Mouse (Mus musculus) cortical plate, adult 2 months (tissue): Measurements from ENCODE around the gene Frs3.

ENCODE experiments used
- CTCF ChIP-seq: fragments of 200-500 bp; IDR thresholded peaks from 2 replicates; pipeline ENCODE4 v1.5.1; 2011; ENCODE audit warnings: mild to moderate bottlenecking, control low read depth, low read length; ENCODE audit not compliant: insufficient read depth; ENCODE audit errors: extremely low read depth
- POLR2A ChIP-seq: fragments of 200-500 bp; IDR thresholded peaks from 2 replicates; pipeline ENCODE4 v1.6.1; 2011; ENCODE audit warnings: mild to moderate bottlenecking, low read length, control low read depth; ENCODE audit not compliant: insufficient read depth; ENCODE audit errors: extremely low read depth

GRCm38 (mm10) chr17:47715037-47715436 lies 26.2 kb downstream of the Frs3 start:
- no peak for TF ChIP-seq POLR2A
- TF ChIP-seq CTCF = no peak
